Mouse (Mus musculus) embryonic fibroblast, embryonic 13.5 days (primary cell): ENCODE measurements around the gene Cdan1.

Source experiments
- CTCF ChIP-seq: IDR thresholded peaks from 2 replicates; pipeline ENCODE4 v1.5.1; 2011; ENCODE audit warnings: mild to moderate bottlenecking, control low read depth, low read length, moderate library complexity, borderline replicate concordance; ENCODE audit not compliant: insufficient read depth
- POLR2A ChIP-seq: IDR thresholded peaks from 2 replicates; pipeline ENCODE4 v1.6.1; 2011; ENCODE audit warnings: low read depth, mild to moderate bottlenecking, control low read depth, low read length, moderate library complexity

DNA sequence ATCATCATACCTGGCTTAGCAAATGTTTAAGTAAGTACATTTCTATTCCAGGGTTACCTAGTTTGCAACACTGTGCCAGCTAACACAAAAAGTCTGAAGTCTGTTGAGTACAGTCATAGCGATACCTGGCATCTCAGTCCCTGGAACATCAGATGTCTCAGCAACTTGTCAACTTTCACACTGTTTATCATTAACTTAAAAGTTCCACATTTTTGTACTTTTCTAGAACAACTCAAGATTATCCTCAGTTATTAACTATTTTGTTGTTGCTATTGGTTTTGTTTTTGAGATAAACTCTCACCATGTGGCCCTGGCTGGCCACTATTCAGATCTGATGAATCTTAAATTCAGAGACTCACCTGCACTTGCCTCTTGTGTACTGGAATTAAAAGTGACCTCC lies 13.5 kb upstream of the Cdan1 start:
- TF ChIP-seq POLR2A (no peak), CTCF (no peak)
